Mouse (Mus musculus): ENCODE measurements around the gene Mtrf1. TPM values are rescaled to one million over a fixed set of nuclear protein-coding genes. Genes with fewer than 3 reads are reported as not detected.

The Mtrf1 gene
- 1.7 to 3.3 TPM (median 1.8 TPM) in 4 replicates for total RNA-seq (2023)

GRCm38 (mm10) chr14:79397321-79398122 lies at the start of gene Mtrf1:
Gene Mtrf1, plus strand, starts transcription at chr14:79397772.

GRCm38 (mm10) chr14:79390265-79390926 lies 7.2 kb upstream of the Mtrf1 start, which contains the start of gene Naa16:
Gene Naa16, minus strand, starts transcription at chr14:79390778.

GRCm38 (mm10) chr14:79425979-79426729 lies 28.6 kb downstream of the Mtrf1 start, which contains the start of gene Kbtbd7:
Gene Kbtbd7, plus strand, starts transcription at chr14:79426511.

GRCm38 (mm10) chr14:79451681-79452590 lies 54.4 kb downstream of the Mtrf1 start, which contains the start of gene Kbtbd6:
Gene Kbtbd6, plus strand, starts transcription at chr14:79451835.

Other genes starting within 250 kb of the Mtrf1 start
- not detected in 4 replicates for gene Zfp957, start 150.4 kb upstream of the Mtrf1 start, total RNA-seq (2023)
- gene Rgcc, start 96.1 kb upstream of the Mtrf1 start, total RNA-seq (2023) = 45.9 to 54.1 TPM (median 47.7 TPM) in 4 replicates
- 44.0 to 51.7 TPM (median 49.8 TPM) in 4 replicates for gene Naa16, start 7.0 kb upstream of the Mtrf1 start, total RNA-seq (2023)
- 15.7 to 18.2 TPM (median 16.6 TPM) in 4 replicates for gene Kbtbd7, start 28.7 kb downstream of the Mtrf1 start, total RNA-seq (2023)
- gene Kbtbd6, start 54.1 kb downstream of the Mtrf1 start, total RNA-seq (2023) = 0.33 to 0.63 TPM (median 0.57 TPM) in 4 replicates
- 187 to 209 TPM (median 192 TPM) in 4 replicates for gene Elf1, start 83.4 kb downstream of the Mtrf1 start, total RNA-seq (2023)
- gene Wbp4, start 83.7 kb downstream of the Mtrf1 start, total RNA-seq (2023) = 27.0 to 33.3 TPM (median 29.8 TPM) in 4 replicates
- gene Sugt1, start 189.9 kb downstream of the Mtrf1 start, total RNA-seq (2023) = 50.0 to 63.5 TPM (median 59.1 TPM) in 4 replicates